Mouse (Mus musculus) megakaryocyte, embryonic 14.5 days (primary cell): ENCODE measurements around the gene Galr2. TPM values are rescaled to one million over a fixed set of nuclear protein-coding genes. Genes with fewer than 3 reads are reported as not detected.

Experiments used
- H3K27me3 ChIP-seq: replicated peaks from 2 replicates; pipeline ENCODE3; 2012; ENCODE audit warnings: inconsistent platforms
- H3K36me3 ChIP-seq: replicated peaks from 2 replicates; pipeline ENCODE3; 2012; ENCODE audit warnings: low read length, inconsistent platforms, mixed read lengths
- H3K4me1 ChIP-seq: 2 replicates; pipeline ENCODE4 v1.6.1; 2012; ENCODE audit warnings: inconsistent platforms
- H3K4me3 ChIP-seq: replicated peaks from 2 replicates; pipeline ENCODE3; 2012; ENCODE audit warnings: moderate library complexity, mild to moderate bottlenecking, inconsistent platforms
- H3K9me3 ChIP-seq: 2 replicates; pipeline ENCODE4 v1.6.1; 2012; ENCODE audit warnings: inconsistent platforms
- FLI1 ChIP-seq: IDR thresholded peaks from 2 replicates; pipeline ENCODE4 v1.6.1; 2012; ENCODE audit warnings: low read length, inconsistent platforms, mixed read lengths
- GATA1 ChIP-seq: IDR thresholded peaks from 3 replicates; pipeline ENCODE4 v1.6.1; 2012; ENCODE audit warnings: mixed read lengths, low read length, inconsistent platforms, borderline replicate concordance
- polyA plus RNA-seq: library from polyadenylated mRNA; stranded (reverse); fragments of >175 nt; gene quantifications from 2 replicates; pipeline ENCODE4 v1.2.3, GENCODE M21; 2012; ENCODE audit warnings: low replicate concordance; ENCODE audit not compliant: insufficient read depth

The Galr2 gene
- polyA plus RNA-seq, 1 experiment = not detected

GRCm38 (mm10) chr11:116250898-116251297 lies 29.8 kb upstream of the Galr2 start:
- peaks cover 98% of the 10 kb centered on the region for H3K36me3 ChIP-seq
- TF ChIP-seq GATA1 = no peak
- no peak for TF ChIP-seq FLI1
- no peaks in the 10 kb centered on the region for H3K27me3 ChIP-seq
- no peak overlapping the region for H3K4me3 ChIP-seq
- H3K9me3 ChIP-seq = no peaks in the 10 kb centered on the region
- H3K4me1 ChIP-seq = peaks cover 27% of the 10 kb centered on the region

- peaks cover 93% of the 10 kb centered on the region for H3K36me3 ChIP-seq
- no peaks in the 10 kb centered on the region for H3K27me3 ChIP-seq
- no peak overlapping the region for H3K4me3 ChIP-seq
- H3K9me3 ChIP-seq = no peaks in the 10 kb centered on the region
- no peak for TF ChIP-seq FLI1
- no peak for TF ChIP-seq GATA1
- peaks cover 49% of the 10 kb centered on the region for H3K4me1 ChIP-seq
Measured at GRCm38 (mm10) chr11:116253076-116253600, 27.6 kb upstream of the Galr2 start.

- TF ChIP-seq GATA1 (no peak), FLI1 (no peak)
- no peaks in the 10 kb centered on the region for H3K9me3 ChIP-seq
- no peaks in the 10 kb centered on the region for H3K27me3 ChIP-seq
- peaks cover 54% of the 10 kb centered on the region for H3K4me1 ChIP-seq
- peak overlapping the region; percentile 86 for H3K4me3 ChIP-seq
- peaks cover 93% of the 10 kb centered on the region for H3K36me3 ChIP-seq
Measured at GRCm38 (mm10) chr11:116254627-116255026, 26.1 kb upstream of the Galr2 start.

GRCm38 (mm10) chr11:116255090-116255981 lies 25.4 kb upstream of the Galr2 start:
- peaks cover 59% of the 10 kb centered on the region for H3K4me1 ChIP-seq
- H3K4me3 ChIP-seq = peak overlapping the region; percentile 86
- no peaks in the 10 kb centered on the region for H3K9me3 ChIP-seq
- TF ChIP-seq FLI1 = no peak
- no peak for TF ChIP-seq GATA1
- H3K36me3 ChIP-seq = peaks cover 93% of the 10 kb centered on the region
- no peaks in the 10 kb centered on the region for H3K27me3 ChIP-seq

- Histone ChIP-seq H3K36me3 (peaks cover 93% of the 10 kb centered on the region), H3K9me3 (no peaks in the 10 kb centered on the region), H3K4me3 (peak overlapping the region; percentile 24), H3K27me3 (no peaks in the 10 kb centered on the region), H3K4me1 (peaks cover 63% of the 10 kb centered on the region)
- no peak for TF ChIP-seq FLI1
- TF ChIP-seq GATA1 = no peak
Measured at GRCm38 (mm10) chr11:116255982-116256675, 24.6 kb upstream of the Galr2 start.

GRCm38 (mm10) chr11:116259461-116259860 lies 21.3 kb upstream of the Galr2 start:
- Histone ChIP-seq H3K4me1 (peaks cover 51% of the 10 kb centered on the region), H3K36me3 (peaks cover 94% of the 10 kb centered on the region)
- TF ChIP-seq GATA1 (no peak), FLI1 (no peak)

GRCm38 (mm10) chr11:116260259-116260658 lies 20.5 kb upstream of the Galr2 start:
- TF ChIP-seq GATA1 = no peak
- Histone ChIP-seq H3K27me3 (no peaks in the 10 kb centered on the region), H3K36me3 (peaks cover 94% of the 10 kb centered on the region), H3K4me1 (peaks cover 43% of the 10 kb centered on the region), H3K9me3 (no peaks in the 10 kb centered on the region), H3K4me3 (no peak overlapping the region)

More at GRCm38 (mm10) chr11:116259461-116259860, 21.3 kb upstream of the Galr2 start:
- Histone ChIP-seq H3K9me3 (no peaks in the 10 kb centered on the region), H3K27me3 (no peaks in the 10 kb centered on the region), H3K4me3 (no peak overlapping the region)

GRCm38 (mm10) chr11:116265352-116265751 lies 15.4 kb upstream of the Galr2 start:
- TF ChIP-seq GATA1 = no peak
- no peaks in the 10 kb centered on the region for H3K27me3 ChIP-seq

GRCm38 (mm10) chr11:116265850-116266249 lies 14.9 kb upstream of the Galr2 start:
- Histone ChIP-seq H3K9me3 (no peaks in the 10 kb centered on the region), H3K27me3 (no peaks in the 10 kb centered on the region), H3K4me1 (peaks cover 35% of the 10 kb centered on the region), H3K4me3 (no peak overlapping the region), H3K36me3 (peaks cover 99% of the 10 kb centered on the region)
- TF ChIP-seq GATA1 (no peak), FLI1 (no peak)

More at GRCm38 (mm10) chr11:116265352-116265751, 15.4 kb upstream of the Galr2 start:
- H3K4me3 ChIP-seq = no peak overlapping the region
- H3K4me1 ChIP-seq = peaks cover 34% of the 10 kb centered on the region
- no peaks in the 10 kb centered on the region for H3K9me3 ChIP-seq
- H3K36me3 ChIP-seq = peaks cover 99% of the 10 kb centered on the region

GRCm38 (mm10) chr11:116267637-116268036 lies 13.1 kb upstream of the Galr2 start:
- no peak for TF ChIP-seq FLI1
- no peak for TF ChIP-seq GATA1
- H3K4me1 ChIP-seq = peaks cover 52% of the 10 kb centered on the region

More at GRCm38 (mm10) chr11:116267637-116268036, 13.1 kb upstream of the Galr2 start:
- peaks cover 97% of the 10 kb centered on the region for H3K36me3 ChIP-seq
- H3K27me3 ChIP-seq = no peaks in the 10 kb centered on the region
- no peaks in the 10 kb centered on the region for H3K9me3 ChIP-seq
- no peak overlapping the region for H3K4me3 ChIP-seq
